Mouse (Mus musculus) spleen, adult 18-20 months (tissue): ENCODE results near the gene Fam161b.

Source experiments
- DNase-seq, 2 experiments: peaks; one replicate each; pipeline ENCODE4 v3.0.0; 2022; ENCODE audit warnings: mixed read lengths in 2 of 2

The Fam161b gene

GRCm38 (mm10) chr12:84361555-84362489 lies at the start of gene Fam161b, which contains the start of gene Coq6:
Gene Fam161b (minus strand): TSS chr12:84361833.
Gene Coq6 (plus strand): TSS chr12:84361657.
- peak; percentile 85 to 87 for DNase-seq

- peak; percentile 80 to 93 for DNase-seq
Observed at GRCm38 (mm10) chr12:84408819-84409507, 47.3 kb upstream of the Fam161b start, which contains the start of the genes Entpd5 and Bbof1. Gene Entpd5 (minus strand): TSS chr12:84409029. Gene Bbof1 (plus strand): TSS chr12:84409071.

DNA sequence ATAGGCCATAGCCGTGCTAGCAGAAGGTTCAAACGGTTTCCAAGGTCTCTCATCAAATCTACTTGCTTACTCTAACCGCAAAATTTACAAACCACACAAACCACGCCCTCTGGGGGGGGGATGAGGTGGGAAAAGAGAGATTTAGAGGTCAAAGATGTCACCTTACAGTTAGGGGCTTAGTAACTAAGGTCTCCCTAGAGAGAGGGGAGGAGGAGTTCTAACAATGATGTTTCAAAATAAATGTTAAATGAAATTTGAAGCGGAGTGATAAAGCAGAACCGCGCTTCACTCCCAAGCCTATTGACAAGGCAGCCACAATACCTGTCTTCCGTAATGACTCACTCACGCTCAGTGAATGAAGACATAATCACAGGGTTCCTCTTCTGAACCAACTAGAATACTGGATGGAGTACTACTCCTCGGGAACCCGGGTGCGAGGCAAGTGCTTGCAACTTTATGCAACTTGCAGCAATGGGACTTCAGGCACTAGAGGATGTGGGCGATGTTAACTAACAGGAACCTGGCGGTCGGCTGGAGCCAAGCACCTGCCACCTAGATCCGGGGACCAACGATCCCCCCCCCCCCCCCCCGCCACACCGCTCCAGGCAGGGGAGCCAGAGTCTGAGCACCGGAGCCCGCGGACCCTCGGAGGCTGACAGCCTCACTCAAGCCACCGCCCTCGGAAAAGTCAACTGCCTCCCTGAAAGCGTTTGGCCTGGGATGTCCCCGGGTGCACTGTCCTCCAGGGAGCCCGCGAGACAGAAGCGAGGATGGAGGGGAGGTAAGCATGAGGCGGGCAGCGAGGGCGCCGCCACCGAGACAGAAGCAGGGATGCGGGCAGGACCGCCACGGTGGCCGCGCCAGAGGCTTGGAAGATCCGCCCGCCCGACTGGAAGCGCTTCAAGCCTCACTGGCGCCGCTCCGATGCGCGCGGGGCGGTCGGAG lies 46.5 kb upstream of the Fam161b start:
- DNase-seq, result peak; percentile 45 to 72

DNA sequence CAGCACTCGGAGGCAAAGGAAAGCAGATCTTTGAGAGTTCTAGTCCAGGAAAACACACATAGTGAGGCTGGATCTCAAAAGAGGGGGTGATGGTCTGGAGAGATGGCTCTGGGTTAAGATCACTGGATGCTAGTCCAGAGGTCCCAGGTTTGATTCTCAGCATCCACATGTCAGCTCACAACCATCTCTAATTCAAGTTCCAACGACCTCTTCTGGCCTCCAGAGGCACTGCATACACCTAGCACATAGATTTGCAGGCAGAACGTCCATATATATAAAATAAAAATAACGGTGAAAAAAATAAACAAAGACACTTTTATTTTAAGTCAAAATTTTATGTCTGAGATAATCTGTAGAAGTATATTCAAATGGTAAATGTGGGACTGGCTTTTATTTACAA lies 45.6 kb upstream of the Fam161b start:
- no peak for DNase-seq

DNA sequence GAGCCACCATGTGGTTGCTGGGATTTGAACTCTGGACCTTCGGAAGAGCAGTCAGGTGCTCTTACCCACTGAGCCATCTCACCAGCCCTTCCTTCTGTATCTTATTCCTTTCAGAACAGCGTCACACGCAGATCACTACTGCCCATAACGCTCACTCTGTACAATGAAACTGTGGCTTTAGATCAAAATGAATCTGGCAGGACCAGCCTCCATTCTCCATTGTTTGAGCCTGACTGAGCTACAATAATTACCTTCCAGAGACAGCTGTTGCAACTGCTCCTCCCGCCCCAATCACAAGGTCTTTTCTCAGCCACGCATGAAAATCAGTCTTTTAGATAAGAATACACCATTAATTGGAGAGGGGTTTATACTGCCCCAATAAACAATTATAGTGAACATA lies 42.9 kb upstream of the Fam161b start:
- no peak for DNase-seq

DNA sequence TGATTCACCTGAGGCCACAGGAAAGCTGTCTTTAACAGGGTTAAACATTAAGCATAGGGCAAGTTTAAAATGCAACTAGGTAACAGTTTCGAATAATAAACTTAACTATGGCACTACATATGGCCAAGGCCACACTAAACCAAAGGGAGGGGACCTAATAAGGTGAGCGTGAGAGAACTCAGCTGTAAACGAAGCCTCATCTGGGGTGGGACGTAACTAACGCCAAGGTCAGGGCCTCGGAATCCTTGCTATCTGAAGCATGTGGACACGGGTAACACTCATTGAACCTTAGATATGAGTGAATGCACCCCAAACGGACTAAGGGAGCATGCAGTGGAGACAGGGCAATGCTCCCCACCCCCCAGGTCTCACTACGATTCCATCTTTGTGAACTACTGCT lies 41.3 kb upstream of the Fam161b start:
- no peak for DNase-seq

GRCm38 (mm10) chr12:84400653-84401052 lies 39.0 kb upstream of the Fam161b start:
- no peak for DNase-seq

GRCm38 (mm10) chr12:84400068-84400467 lies 38.4 kb upstream of the Fam161b start:
- DNase-seq, result no peak

DNA sequence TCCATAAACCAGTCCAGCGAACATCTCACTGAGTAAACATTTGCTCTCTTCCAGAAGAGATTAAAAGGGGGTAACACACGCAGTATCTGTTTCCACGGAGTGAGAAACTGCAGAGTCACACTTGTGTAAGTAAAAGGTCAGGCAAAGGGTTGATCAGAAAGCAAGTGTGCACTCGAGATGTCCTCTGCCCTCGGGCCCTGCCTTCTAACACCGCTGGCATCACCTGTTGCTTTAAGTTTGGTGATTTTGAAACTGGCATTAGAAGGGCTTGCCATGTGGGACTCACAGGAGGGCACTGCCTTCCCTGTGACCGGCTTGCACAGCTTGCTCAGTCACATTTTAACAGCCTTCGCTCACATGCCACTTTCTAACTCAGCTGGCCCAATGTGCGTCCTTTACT lies 38.0 kb upstream of the Fam161b start:
- no peak for DNase-seq

- DNase-seq, result no peak
Observed at GRCm38 (mm10) chr12:84399135-84399534, 37.5 kb upstream of the Fam161b start.

DNA sequence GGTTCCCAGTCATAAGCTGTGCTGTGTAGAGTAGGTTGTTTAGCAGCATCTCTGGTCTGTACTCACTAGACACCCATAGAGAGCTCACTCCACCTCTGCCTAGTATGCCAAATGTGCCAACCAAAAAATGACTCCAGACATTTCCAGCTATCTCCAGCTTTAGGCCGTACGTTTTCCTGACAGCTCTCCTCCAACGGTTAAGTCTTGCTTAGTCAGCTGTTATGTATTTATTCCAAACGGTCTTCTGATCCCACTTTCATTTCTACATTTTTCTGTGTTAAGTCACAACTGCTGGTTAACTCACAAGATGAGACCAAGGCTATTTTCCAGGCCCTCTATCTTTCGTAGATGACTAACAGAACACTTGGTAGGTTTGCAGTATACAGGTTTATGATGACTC lies 37.0 kb upstream of the Fam161b start:
- DNase-seq, result no peak

DNA sequence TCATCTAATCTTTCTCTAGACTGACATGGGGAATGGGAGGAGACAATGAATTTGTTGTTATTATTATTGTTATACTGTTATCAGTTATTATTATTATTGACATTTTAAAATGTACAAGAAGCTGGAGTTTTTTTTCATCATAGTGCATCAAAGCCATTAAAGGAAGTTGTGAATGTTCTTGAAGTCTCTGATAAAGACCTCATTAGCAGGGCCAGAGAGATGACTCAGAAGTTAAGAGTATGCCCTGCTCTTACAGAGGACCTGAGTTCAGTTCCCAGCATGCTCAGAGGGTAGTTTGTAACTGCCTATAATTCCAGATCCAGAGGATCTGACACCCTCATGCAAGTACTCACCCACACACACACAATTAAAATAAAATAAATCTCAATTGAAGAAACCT lies 36.1 kb upstream of the Fam161b start:
- no peak for DNase-seq

DNA sequence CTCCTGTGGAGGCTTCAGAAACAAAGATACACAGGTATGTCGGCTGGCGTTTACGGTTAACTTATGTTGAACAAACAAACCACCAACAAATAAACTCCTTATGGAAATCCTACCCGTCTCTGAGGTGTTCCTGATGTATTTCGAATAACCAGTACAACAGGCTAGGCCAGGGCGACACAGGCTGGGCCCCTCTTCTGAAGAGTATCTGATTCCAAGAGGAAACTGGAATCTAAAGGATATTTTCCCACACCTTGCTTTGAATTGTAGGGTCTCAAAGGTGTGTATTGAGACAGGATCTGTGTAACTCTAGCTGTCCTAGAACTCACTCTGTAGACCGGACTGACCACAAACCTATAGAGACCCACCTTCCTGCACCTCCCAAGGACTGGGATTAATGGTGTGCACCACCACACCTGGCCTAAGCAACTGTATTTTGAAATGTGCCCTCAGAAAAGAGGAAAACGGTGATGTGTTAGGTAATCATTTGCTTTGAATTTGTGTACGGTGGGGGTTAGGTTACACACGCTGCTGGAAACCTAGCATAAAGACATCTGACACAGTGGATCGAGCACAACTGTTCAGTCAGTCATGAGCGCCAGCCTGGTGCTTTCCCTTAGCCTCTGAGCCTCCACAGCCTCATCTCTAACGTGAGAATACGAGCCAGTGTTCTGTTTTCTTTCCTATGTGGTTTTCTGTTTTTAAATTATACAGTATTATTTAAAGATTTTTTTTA lies 35.5 kb upstream of the Fam161b start:
- no peak for DNase-seq

DNA sequence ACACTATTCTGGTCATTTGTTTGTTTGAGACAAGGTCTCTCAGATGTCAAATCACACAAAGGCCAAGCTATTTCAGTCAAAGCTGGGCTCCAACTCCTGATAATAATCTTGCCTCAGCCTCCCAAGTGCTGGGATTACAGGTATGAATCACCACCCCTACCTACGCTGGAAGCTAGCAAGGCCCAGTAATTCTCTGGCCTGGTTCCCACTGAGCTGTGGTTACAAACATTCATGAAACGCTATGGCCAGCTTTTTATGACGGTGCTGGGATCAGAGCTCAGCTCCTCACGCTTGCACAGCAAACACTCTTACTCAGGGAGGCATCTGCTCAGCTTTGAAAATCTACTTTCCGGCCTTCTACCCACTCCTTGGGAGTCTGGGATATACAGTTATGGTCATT lies 32.2 kb upstream of the Fam161b start:
- DNase-seq, result no peak

GRCm38 (mm10) chr12:84392681-84393080 lies 31.0 kb upstream of the Fam161b start:
- DNase-seq, result no peak

- DNase-seq, result no peak
Observed at GRCm38 (mm10) chr12:84390336-84390735, 28.7 kb upstream of the Fam161b start.

DNA sequence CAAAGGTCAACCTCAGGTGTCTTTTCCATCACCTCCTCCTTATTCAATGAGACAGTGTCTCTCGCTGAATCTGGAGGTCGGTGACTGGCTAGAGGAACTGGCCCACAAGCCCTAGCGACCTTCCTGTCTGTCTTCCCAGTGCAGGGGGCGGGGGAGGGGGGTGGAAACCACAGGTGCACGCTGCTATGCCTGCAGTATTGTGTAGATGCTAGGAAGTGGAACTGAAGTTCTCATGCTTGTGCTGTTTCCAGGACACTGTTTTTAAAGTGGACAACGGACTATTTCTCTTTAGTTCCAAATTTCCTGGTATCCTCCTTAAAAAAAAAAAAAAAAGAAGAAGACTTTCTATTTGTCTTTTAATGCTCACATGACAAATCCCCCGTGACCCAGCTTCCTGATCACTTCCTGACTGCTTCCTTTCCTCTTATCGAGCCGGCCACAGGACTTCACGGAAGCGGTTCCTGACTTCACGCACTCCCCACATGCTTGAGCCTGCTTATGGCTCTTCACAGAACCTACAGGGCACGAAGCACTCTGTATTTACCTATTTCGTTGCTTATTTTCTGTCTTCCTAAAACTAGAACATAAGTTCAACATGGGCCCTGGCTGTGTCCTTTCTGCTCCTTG lies 27.3 kb upstream of the Fam161b start:
- DNase-seq, result peak in 1 of 2 experiments; percentile 29

DNA sequence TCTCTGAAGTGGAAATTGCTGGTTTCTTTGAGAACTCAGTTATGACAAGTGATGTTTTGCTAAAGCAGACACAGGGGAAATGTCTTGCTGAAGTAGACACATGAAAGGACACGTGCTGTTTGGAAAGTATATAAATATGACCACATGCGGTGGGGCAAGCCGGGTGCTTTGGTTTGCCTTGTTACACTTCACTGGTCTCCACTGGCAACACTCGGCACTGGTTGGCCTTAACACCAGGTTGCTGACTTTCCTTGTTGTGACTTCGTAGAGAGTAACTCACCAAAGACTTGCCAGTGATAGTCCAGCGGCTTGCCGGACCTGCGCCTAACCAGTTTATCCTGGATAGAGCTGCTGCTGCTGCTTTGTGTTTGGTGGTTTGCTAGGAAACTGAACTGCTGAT lies 26.5 kb upstream of the Fam161b start:
- no peak for DNase-seq

- DNase-seq, result no peak
Observed at GRCm38 (mm10) chr12:84385408-84385807, 23.8 kb upstream of the Fam161b start.

- DNase-seq, result no peak
Observed at GRCm38 (mm10) chr12:84384644-84385081, 23.0 kb upstream of the Fam161b start.

- DNase-seq, result no peak
Observed at GRCm38 (mm10) chr12:84382369-84382768, 20.7 kb upstream of the Fam161b start.
